Mouse (Mus musculus): ENCODE measurements around the gene Gnpda2. TPM values are rescaled to one million over a fixed set of nuclear protein-coding genes. Genes with fewer than 3 reads are reported as not detected.

Gnpda2 gene
- 0.97 and 11.3 TPM in 2 replicates for polyA plus RNA-seq (2011; ENCODE audit: insufficient read depth, insufficient read length, low replicate concordance, missing spikeins)

DNA sequence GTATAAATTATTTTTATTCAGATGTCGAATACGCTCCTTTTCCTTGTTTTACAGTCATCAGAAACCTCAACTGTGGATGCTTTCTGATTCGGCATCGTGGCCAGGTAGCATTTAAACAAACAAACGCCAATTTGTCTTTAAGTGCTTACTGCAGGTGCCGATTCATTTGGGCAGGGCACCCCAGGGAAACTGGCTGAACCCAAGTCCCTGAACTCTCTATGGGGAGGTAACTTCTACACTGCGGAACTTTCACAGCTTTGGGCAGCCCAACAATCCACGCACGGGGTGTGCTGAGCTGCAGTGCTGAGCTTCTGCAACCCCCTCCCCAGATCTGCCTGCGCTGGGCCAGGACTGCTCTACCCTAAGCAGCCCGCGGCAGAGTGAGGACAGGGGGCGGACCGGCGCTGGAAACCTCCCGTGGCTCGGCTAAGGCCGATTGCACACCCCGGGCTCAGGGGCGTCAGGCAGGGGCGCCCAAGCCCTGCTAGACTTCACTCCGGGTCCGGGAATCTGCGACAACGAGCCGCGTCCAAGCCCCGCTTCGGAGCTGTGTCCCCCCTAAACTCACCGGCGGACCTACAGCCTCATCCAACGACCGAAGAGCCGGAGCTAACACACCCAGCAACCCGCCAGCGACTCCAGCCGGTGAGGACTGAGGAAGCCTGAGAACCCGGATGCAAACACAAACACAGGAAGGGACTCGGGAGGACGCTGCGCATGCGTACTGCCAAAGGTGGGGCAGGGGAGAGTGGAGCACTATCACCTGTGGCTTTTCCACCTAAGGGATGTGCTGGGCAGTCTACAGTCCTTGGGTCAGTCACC, at the start of gene Gnpda2:
Gnpda2 (minus strand) TSS at position 701 of the 822 bp plus-strand sequence.
- WGBS = 2% methylated on average over 42 of the region's 42 CpGs
- H3K4me3 ChIP-seq (replicated peaks; ENCODE audit: control insufficient read depth, low read depth, low read length) = peak within 1 kb of the TSS; percentile 70
- peaks cover 1% of the 10 kb centered on the region; the same call in 1 of the 2 replicates for H3K4me1 ChIP-seq (ENCODE audit: control insufficient read depth, insufficient read depth, low read length)

DNA sequence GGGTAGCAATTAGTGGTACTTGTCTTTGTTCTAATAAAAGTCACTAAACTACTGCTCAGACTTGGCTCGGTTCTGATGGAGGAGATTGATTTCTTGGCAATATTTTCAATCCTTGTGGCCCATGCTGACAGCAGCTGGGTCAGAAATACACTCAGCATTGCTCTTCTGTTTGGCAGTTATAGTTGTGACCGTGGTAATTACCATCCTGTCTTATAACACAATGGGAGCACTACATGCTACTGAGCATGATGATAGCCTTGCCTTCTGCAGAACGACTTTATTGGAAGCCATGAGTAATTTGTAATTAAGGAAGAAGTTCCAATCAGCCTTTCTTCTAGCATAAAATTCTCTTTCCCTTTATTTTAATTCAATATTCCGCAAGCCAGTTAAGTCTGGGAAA, 42.6 kb upstream of the Gnpda2 start:
- Histone ChIP-seq H3K4me3 (replicated peaks; ENCODE audit: control insufficient read depth, low read depth, low read length) (no peak overlapping the region), H3K27ac (ENCODE audit: control insufficient read depth, insufficient read depth, low read depth, low read length, poor library complexity) (no peak overlapping the region), H3K4me1 (ENCODE audit: control insufficient read depth, insufficient read depth, low read length) (no peaks in the 10 kb centered on the region)
- 64% methylated on average over 4 of the region's 4 CpGs for whole genome bisulfite sequencing
- TF ChIP-seq POLR2A (IDR thresholded peaks at IDR 0.05; ENCODE audit: borderline replicate concordance, control insufficient read depth, low read depth, low read length) (no peak), CTCF (IDR thresholded peaks at IDR 0.05; ENCODE audit: control insufficient read depth, insufficient read depth, low read length) (no peak)

More for the DNA sequence above, at the start of gene Gnpda2:
- no peak for TF ChIP-seq CTCF (IDR thresholded peaks at IDR 0.05; ENCODE audit: control insufficient read depth, insufficient read depth, low read length)
- peak; percentile 49; the same call in 1 of the 2 replicates for TF ChIP-seq POLR2A (IDR thresholded peaks at IDR 0.05; ENCODE audit: borderline replicate concordance, control insufficient read depth, low read depth, low read length)
- H3K27ac ChIP-seq (ENCODE audit: control insufficient read depth, insufficient read depth, low read depth, low read length, poor library complexity) = no peak within 1 kb of the TSS

DNA sequence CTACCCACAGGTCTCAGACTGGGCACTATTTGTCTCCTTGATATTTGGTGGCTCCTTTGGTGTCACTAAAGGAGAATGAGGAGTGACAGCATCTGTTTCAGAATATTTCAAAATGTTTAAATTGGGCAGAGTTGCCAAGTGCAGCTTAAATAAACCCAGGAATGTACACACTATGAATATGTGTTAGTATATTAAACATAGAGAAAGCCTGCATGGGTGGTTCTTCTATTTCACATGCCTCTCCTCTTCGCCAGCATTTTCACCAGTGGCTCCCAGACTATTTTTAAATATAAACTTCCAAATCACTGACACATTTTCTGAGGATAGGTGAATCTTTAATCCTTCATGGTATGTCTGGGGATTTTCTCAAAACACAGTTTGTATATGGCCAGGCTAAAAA, 28.8 kb upstream of the Gnpda2 start:
- no peaks in the 10 kb centered on the region for H3K4me1 ChIP-seq (ENCODE audit: control insufficient read depth, insufficient read depth, low read length)
- H3K4me3 ChIP-seq (replicated peaks; ENCODE audit: control insufficient read depth, low read depth, low read length) = no peak overlapping the region
- no peak for TF ChIP-seq POLR2A (IDR thresholded peaks at IDR 0.05; ENCODE audit: borderline replicate concordance, control insufficient read depth, low read depth, low read length)
- TF ChIP-seq CTCF (IDR thresholded peaks at IDR 0.05; ENCODE audit: control insufficient read depth, insufficient read depth, low read length) = no peak
- WGBS = 67% methylated on average over 1 of the region's 1 CpGs
- H3K27ac ChIP-seq (ENCODE audit: control insufficient read depth, insufficient read depth, low read depth, low read length, poor library complexity) = no peak overlapping the region

DNA sequence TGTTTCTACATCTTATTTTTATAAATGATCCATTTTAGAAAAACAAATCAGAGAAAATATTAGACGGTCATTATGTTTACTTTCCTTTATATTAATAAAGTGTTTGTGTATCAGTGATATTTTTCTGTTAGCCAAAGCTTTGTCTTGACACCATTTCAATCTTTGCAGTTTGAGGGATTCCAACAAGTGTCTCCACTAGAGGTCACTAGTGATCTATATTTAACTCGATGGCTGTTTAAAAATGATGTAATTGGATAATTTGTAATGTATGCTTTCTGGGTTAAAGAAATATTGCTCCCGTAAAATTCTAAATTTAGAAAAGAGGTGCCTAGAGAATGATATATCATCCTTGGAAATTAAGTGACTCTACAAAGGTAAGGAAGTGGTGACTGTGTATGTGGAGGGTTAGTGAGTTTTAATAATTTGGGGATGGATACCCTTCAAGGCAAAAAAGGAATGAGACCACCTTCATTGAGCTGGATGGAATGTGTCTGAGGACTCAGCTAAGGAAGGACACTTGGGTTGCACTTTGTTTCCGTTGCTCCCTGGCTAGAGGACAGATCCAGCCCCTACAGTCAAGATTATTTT, 21.2 kb upstream of the Gnpda2 start:
- WGBS = 17% methylated on average over 4 of the region's 4 CpGs
- no peak overlapping the region for H3K4me3 ChIP-seq (replicated peaks; ENCODE audit: control insufficient read depth, low read depth, low read length)

DNA sequence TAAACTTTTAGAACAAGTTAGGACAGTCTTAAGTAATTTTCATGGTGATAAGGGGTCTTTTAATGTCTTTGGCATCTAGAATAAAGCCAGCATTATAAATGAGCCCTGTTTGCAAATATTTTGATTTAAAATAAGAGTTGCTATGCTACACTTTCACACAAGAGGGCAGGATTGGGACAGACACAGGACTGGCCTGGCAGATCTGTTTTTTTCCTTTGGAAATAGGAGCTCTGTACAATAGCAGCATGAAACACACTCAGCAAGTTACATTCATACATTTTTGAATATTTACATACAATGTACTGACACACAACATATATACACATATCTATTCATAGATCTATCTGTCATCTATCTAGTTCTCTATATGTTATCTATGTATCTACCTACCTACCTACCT, 8.9 kb upstream of the Gnpda2 start:
- no peak overlapping the region for H3K4me3 ChIP-seq (replicated peaks; ENCODE audit: control insufficient read depth, low read depth, low read length)
- no peak overlapping the region for H3K27ac ChIP-seq (ENCODE audit: control insufficient read depth, insufficient read depth, low read depth, low read length, poor library complexity)
- TF ChIP-seq CTCF (IDR thresholded peaks at IDR 0.05; ENCODE audit: control insufficient read depth, insufficient read depth, low read length) = no peak
- TF ChIP-seq POLR2A (IDR thresholded peaks at IDR 0.05; ENCODE audit: borderline replicate concordance, control insufficient read depth, low read depth, low read length) = no peak
- H3K4me1 ChIP-seq (ENCODE audit: control insufficient read depth, insufficient read depth, low read length) = no peaks in the 10 kb centered on the region

More for the DNA sequence above, 21.2 kb upstream of the Gnpda2 start:
- Histone ChIP-seq H3K27ac (ENCODE audit: control insufficient read depth, insufficient read depth, low read depth, low read length, poor library complexity) (no peak overlapping the region), H3K4me1 (ENCODE audit: control insufficient read depth, insufficient read depth, low read length) (no peaks in the 10 kb centered on the region)
- TF ChIP-seq POLR2A (IDR thresholded peaks at IDR 0.05; ENCODE audit: borderline replicate concordance, control insufficient read depth, low read depth, low read length) (no peak), CTCF (IDR thresholded peaks at IDR 0.05; ENCODE audit: control insufficient read depth, insufficient read depth, low read length) (no peak)

DNA sequence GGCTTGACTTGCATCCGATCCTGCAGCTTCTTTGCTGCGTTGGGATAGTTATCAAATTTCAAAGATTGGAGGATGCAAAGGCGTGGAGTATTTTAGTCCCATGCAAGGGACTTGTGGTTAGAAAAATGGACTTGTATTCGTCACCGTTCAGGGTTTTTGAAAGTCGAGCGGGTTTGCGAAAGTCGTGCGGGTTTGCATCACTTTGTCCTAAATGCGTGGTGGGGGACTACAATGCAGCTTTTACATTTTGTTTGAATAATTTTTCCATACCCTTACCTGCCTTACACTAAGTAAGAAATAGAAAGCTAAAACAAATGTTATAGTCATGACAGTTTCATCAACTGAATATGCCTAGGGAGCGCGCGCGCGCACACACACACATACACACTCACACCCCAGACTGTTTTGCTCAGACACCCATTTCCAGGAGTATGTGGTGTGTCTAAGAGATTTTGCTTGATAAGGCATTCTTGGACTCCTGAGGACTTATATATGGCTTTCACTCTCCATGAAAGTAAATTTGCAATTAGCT, 34.7 kb downstream of the Gnpda2 start:
- Histone ChIP-seq H3K27ac (ENCODE audit: control insufficient read depth, insufficient read depth, low read depth, low read length, poor library complexity) (no peak overlapping the region; the same call in 1 of the 2 replicates), H3K4me3 (replicated peaks; ENCODE audit: control insufficient read depth, low read depth, low read length) (peak overlapping the region; percentile 98), H3K4me1 (ENCODE audit: control insufficient read depth, insufficient read depth, low read length) (no peaks in the 10 kb centered on the region; the same call in 1 of the 2 replicates)
- 4% methylated on average over 16 of the region's 16 CpGs for WGBS
- TF ChIP-seq POLR2A (IDR thresholded peaks at IDR 0.05; ENCODE audit: borderline replicate concordance, control insufficient read depth, low read depth, low read length) = no peak

DNA sequence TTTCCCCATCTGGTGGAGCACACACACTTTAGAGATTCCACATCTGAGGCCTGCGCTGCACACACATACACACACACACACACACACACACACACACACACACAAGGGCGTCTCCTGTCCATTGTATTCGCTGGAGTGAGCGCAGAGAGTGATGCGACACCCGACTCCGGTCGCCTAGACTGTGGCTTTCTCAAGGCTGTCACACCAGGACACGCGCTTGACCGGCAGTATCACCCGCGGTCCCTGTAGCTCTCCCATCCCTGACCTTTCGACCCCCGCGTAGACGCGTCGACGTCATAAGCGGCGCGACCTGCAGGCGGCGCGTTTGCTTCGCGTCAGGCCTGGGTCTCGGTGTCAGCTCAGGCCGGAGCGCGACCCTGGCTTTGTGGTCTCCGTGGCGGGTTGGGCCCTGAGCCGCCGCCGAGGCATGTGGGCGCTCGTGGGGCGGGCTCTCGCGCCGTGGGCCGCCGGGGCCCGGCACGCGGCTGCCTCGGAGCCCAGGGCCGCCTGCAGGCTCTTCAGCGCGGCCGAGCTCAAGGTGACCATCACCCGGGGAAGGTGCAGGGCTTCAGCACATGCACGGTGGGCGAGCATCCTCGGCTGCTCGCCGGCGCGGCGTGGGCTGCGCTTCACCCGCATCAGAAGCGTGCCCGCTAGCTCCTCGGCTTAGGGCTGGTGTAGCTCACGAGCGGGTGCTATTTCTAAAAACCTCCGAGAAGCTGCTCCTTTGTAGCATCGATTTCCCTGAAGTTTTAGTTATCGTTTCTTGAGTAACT, 35.3 kb downstream of the Gnpda2 start, which contains the start of gene Guf1:
Guf1 (plus strand) TSS at position 296 of the 776 bp plus-strand sequence.
- TF ChIP-seq POLR2A (IDR thresholded peaks at IDR 0.05; ENCODE audit: borderline replicate concordance, control insufficient read depth, low read depth, low read length) = peak; percentile 81; the same call in 1 of the 2 replicates
- TF ChIP-seq CTCF (IDR thresholded peaks at IDR 0.05; ENCODE audit: control insufficient read depth, insufficient read depth, low read length) = 0 out of 2 replicates have a peak, but pooled peaks have one; percentile 19
- WGBS = under 1% methylated on average over 72 of the region's 72 CpGs
- Histone ChIP-seq H3K27ac (ENCODE audit: control insufficient read depth, insufficient read depth, low read depth, low read length, poor library complexity) (peak within 1 kb of the TSS; percentile 72), H3K4me3 (replicated peaks; ENCODE audit: control insufficient read depth, low read depth, low read length) (peak within 1 kb of the TSS; percentile 98), H3K4me1 (ENCODE audit: control insufficient read depth, insufficient read depth, low read length) (no peaks in the 10 kb centered on the region; the same call in 1 of the 2 replicates)

Data from bone marrow, adult 2 months (tissue).